Mouse (Mus musculus) heart, adult 2 months (tissue): ENCODE measurements around the gene Mturn.

Experiments
- CTCF ChIP-seq: fragments of 200-600 bp; IDR thresholded peaks from 2 replicates; pipeline ENCODE4 v1.8.1; 2022; ENCODE audit warnings: antibody characterized with exemption, mild to moderate bottlenecking, moderate library complexity
- EP300 ChIP-seq: fragments of 200-500 bp; IDR thresholded peaks from 2 replicates; pipeline ENCODE4 v1.6.1; 2011; ENCODE audit warnings: low read depth, low read length, control low read depth; ENCODE audit not compliant: insufficient read depth
- POLR2A ChIP-seq: fragments of 200-500 bp; IDR thresholded peaks from 2 replicates; pipeline ENCODE4 v1.6.1; 2011; ENCODE audit warnings: mild to moderate bottlenecking, low read depth, low read length, control low read depth; ENCODE audit not compliant: insufficient read depth

DNA sequence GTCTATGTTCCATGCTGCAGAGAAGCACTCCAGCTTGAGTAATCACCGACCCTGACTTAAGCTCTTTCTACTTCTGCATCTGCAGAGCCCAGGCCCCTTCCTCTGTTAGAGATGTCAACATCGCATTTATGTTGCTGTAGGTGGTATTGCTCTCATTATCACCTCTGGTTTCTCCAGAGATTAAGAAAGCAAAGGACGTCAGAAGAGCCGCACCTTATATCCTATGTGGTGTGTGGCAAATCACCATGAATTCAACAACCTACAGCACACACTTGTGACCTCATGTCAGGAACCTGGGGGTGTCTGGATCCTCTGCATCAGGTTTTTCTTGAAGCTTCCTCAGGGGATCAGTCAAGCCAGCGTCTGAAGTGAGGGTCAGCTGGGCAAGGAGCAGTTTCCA, 46.0 kb downstream of the Mturn start:
- TF ChIP-seq CTCF: no peak
- no peak for TF ChIP-seq EP300
- TF ChIP-seq POLR2A: no peak
